Mouse (Mus musculus): ENCODE measurements at regions not wholly inside any gene's neighbourhood (a gene's known extent, or its start where the extent isn't known, plus 50 kb on each side); places are given as distances from the start of the nearest gene placed in this dataset.
"Not testable (repeated sequence)": the region's sequence is repeated elsewhere in the genome, so short reads cannot be mapped to it uniquely, and the experiment has no call there.

DNA sequence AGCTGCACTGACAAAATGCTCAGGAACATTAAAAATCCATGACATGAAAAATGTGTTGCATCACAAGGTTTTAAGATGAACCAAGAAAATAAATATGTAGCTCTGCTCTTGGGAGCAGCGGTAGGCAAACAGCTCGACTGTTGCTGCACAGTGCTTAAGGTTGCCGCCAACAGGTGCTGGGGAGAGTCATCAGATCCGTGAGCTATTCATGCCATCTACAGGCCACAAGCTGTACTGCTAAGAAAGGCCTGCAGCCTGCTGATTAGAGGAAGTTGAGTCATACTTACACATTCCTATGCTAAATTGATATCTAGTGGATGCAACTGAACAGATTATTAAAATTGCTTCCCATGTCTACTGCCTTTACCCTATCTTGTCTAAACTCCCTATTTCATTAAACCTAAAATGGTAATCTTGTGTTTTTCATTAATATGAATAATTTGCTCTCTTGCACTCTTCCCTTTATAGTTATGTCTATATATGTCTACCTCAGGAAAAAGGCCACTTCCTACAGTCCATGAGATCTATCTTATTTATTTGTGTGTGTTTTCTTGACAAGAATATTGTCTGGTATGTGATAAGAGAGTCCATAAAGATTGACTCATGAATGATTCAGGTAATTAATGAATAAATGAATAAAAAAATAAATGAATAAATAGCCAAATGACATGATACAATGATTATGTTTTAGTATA, 754.9 kb downstream of the Rab28 start:
- in situ Hi-C loops (cut with MboI; ENCODE audit: low pct_unique_long_range_greater_than_20kb in 1 of 2, low sequenced_read_pairs in 2 of 2, unreplicated experiment in 1 of 2) = no loop called here

- in situ Hi-C loops (cut with MboI; ENCODE audit: low pct_unique_long_range_greater_than_20kb in 1 of 2, low sequenced_read_pairs in 2 of 2, unreplicated experiment in 1 of 2) = no loop called here
These were observed 778.8 kb downstream of the Rab28 start for GRCm38 (mm10) chr5:40929127-40929526.

DNA sequence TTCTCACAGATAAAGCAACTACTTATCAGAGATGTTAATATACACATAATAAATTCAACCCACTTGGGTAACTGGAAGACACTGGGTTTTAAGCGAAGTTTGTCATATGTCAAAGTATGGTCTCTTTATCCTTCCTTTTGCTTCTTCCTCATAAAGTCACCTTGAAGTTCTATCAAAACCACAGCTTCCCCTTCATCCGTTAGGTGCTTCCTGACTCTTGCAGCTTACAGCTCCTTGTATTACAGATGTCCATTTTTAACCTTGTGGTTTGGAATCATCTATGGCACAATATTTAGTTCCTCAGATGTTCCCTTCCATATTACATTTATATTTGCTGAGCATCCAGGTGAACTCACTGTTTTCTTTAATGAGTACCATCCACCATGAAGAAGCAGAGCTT, 787.0 kb downstream of the Rab28 start:
- in situ Hi-C loops (cut with MboI; ENCODE audit: low pct_unique_long_range_greater_than_20kb in 1 of 2, low sequenced_read_pairs in 2 of 2, unreplicated experiment in 1 of 2) = no loop called here

DNA sequence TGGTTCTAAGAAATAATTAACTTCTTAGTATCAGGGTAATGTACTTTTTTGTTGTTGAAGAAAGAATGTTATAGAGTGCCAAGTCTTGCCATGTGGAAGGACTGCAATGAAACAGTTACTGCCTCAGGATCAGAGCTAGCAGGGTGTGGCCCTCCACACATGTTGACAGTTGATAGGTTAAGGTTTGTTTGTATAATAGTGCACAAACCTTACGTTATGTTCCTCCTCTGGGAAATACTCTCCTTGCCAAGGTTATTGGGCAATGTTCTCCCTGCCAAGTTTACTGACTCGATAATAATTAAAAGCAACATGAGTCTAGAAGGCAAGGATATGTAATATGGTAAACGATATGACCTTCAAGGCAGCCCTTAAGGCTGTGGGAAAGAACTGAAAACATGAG, 799.2 kb downstream of the Rab28 start:
- in situ Hi-C loops (cut with MboI; ENCODE audit: low pct_unique_long_range_greater_than_20kb in 1 of 2, low sequenced_read_pairs in 2 of 2, unreplicated experiment in 1 of 2) = no loop called here

DNA sequence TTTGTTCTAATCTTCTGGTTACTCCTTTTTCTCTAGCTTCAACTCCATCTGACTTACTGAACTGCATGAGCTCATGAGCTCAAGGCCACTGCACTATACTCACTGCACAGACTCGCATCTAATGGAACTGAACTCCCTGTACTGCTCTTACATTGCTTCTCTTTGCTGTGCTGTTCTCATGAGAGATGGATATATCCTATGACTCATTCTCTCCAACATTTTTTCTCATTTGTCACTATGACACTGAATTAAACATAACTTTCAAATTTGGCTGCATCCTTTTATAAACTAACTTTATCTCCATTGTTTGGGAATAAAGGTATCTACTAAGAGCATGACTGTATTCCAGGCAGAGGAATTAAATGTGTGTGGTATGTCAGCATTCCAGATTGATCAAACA, 806.2 kb downstream of the Rab28 start:
- in situ Hi-C loops (cut with MboI; ENCODE audit: low pct_unique_long_range_greater_than_20kb in 1 of 2, low sequenced_read_pairs in 2 of 2, unreplicated experiment in 1 of 2) = no loop called here

GRCm38 (mm10) chr5:40882886-40883285, 825.1 kb downstream of the Rab28 start:
- in situ Hi-C loops (cut with MboI; ENCODE audit: low pct_unique_long_range_greater_than_20kb in 1 of 2, low sequenced_read_pairs in 2 of 2, unreplicated experiment in 1 of 2) = no loop called here

DNA sequence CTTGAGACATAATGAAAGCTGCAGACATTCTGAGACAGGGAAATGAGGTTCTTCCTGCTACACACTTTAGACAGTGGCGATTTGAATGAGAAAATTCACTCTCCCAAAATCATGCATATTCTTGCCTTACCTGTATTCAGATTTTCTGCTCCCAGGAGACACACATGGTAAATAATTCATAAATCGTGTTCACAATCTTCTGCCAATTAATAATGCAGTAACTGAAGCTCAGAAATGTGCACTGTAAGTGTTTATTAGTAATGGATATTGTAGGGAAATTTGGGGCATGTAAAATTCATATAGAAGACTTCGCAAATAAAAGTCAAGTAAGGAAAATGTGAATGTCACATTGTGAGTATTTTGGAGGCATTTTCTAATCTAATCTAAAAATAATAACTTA, 830.2 kb downstream of the Rab28 start:
- in situ Hi-C loops (cut with MboI; ENCODE audit: low pct_unique_long_range_greater_than_20kb in 1 of 2, low sequenced_read_pairs in 2 of 2, unreplicated experiment in 1 of 2) = no loop called here

DNA sequence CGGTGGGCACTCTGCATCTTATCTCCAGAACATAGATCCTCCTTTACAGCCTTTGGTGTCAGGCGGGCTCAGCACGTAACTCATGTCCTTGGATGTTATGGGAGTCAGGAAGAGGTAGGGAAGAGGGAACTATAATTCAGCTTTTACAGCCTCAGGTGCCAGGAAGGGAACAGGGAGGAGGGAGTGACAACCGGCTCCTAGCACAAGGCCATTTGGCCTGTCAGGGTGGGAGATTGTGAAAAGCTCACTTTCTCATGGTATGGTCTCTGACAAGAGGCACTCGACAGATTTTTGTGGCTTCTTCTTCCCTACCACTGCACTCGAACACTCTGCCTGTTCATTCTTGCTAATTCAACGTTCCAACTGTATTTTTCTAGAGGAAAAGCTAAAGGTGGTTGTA, 845.6 kb downstream of the Rab28 start:
- in situ Hi-C loops (cut with MboI; ENCODE audit: low pct_unique_long_range_greater_than_20kb in 1 of 2, low sequenced_read_pairs in 2 of 2, unreplicated experiment in 1 of 2) = not testable (repeated sequence)
